Mouse (Mus musculus): Measurements from ENCODE around the gene Cox14. TPM values are rescaled to one million over a fixed set of nuclear protein-coding genes. Genes with fewer than 3 reads are reported as not detected.
"Not testable (repeated sequence)": the region's sequence is repeated elsewhere in the genome, so short reads cannot be mapped to it uniquely, and the experiment has no call there.

Gene Cox14
- polyA plus RNA-seq, 1 experiment: 80.8 TPM

DNA sequence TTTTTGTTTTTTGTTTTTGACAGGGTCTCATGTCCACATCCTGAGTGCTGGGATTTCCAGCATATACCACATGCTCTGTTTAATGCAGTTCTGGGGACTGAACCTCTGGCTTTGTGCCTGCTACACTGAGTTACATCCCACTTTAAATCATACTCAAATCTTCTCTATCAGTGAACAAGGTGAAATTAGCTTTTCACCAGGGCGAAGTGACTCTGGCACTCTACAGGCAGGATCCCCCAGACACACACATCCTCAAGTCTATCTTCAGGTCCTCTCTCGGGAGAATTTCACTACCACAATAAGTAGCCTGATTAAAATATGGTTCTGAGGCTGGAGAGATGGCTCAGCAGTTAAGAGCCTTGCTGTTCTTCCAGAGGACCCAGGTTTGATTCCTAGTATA, 1.1 kb downstream of the Cox14 start:
- no peak overlapping the region for H3K4me3 ChIP-seq (replicated peaks; ENCODE audit: control insufficient read depth, low read depth, low read length)
- H3K4me1 ChIP-seq (ENCODE audit: control insufficient read depth, insufficient read depth, low read length): no peaks in the 10 kb centered on the region; the same call in 1 of the 2 replicates
- 51% methylated on average over 2 of the region's 2 CpGs for WGBS
- no peak for TF ChIP-seq POLR2A (IDR thresholded peaks at IDR 0.05; ENCODE audit: borderline replicate concordance, control insufficient read depth, low read depth, low read length)
- TF ChIP-seq CTCF (IDR thresholded peaks at IDR 0.05; ENCODE audit: control insufficient read depth, insufficient read depth, low read length): no peak
- no peak overlapping the region for H3K27ac ChIP-seq (ENCODE audit: control insufficient read depth, insufficient read depth, low read depth, low read length, poor library complexity)

DNA sequence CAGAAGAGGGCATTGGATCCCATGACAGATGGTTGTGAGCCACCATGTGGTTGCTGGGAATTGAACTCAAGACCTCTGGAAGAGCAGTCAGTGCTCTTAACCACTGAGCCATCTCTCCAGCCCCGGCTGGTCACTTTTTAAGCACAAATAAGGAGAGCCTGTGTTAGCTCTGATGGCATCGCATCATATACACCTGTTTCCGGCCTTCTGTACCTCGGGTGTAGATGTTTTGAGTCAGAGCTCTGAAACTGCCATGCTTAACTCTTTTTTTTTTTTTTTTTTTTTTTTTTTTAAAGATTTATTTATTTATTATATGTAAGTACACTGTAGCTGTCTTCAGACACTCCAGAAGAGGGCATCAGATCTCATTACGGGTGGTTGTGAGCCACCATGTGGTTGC, 1.6 kb downstream of the Cox14 start:
- H3K4me1 ChIP-seq (ENCODE audit: control insufficient read depth, insufficient read depth, low read length); H3K4me3 ChIP-seq (replicated peaks; ENCODE audit: control insufficient read depth, low read depth, low read length); H3K27ac ChIP-seq (ENCODE audit: control insufficient read depth, insufficient read depth, low read depth, low read length, poor library complexity): not testable (repeated sequence)
- 72% methylated on average over 5 of the region's 5 CpGs for WGBS

DNA sequence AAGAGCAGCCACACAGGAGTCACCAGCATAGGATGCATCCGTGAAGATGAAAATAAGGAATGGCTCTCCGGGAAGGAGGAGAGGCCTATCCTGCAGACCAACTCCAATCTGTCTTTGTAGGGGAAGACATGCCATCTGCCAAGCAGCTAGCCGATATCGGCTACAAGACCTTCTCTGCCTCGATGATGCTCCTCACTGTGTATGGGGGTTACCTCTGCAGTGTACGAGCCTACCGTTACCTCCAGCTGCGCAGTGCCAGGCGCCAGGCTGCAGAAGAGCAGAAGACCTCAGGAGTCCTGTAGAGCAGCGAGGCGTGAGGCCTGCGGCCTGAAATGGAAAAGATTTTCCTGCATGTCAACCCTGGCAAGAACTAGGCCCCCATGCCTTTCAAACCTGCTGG, 2.1 kb downstream of the Cox14 start:
- Histone ChIP-seq H3K4me1 (ENCODE audit: control insufficient read depth, insufficient read depth, low read length) (no peaks in the 10 kb centered on the region; the same call in 1 of the 2 replicates), H3K27ac (ENCODE audit: control insufficient read depth, insufficient read depth, low read depth, low read length, poor library complexity) (no peak overlapping the region), H3K4me3 (replicated peaks; ENCODE audit: control insufficient read depth, low read depth, low read length) (no peak overlapping the region)
- 94% methylated on average over 12 of the region's 12 CpGs for WGBS
- no peak for TF ChIP-seq CTCF (IDR thresholded peaks at IDR 0.05; ENCODE audit: control insufficient read depth, insufficient read depth, low read length)
- TF ChIP-seq POLR2A (IDR thresholded peaks at IDR 0.05; ENCODE audit: borderline replicate concordance, control insufficient read depth, low read depth, low read length): no peak

DNA sequence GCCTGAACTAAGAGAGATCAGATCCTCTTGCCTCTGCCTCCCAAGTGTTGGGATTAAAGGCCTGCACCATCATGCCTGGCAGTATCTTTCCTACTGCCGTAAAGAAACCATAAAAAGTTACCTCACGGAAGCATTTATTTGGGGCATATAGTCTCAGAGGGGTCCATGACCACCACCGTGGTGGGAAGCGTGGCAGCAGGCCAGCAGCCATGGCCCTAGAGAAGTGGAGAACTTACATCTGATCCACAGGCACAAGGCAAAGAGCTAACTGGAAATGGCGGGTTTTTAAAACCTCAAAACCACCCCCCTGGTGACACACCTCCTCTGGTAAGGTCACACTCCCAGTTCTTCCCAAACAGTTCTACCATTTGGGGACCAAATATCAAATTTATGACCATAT, 2.8 kb downstream of the Cox14 start:
- no peak for TF ChIP-seq POLR2A (IDR thresholded peaks at IDR 0.05; ENCODE audit: borderline replicate concordance, control insufficient read depth, low read depth, low read length)
- no peak for TF ChIP-seq CTCF (IDR thresholded peaks at IDR 0.05; ENCODE audit: control insufficient read depth, insufficient read depth, low read length)
- no peak overlapping the region for H3K4me3 ChIP-seq (replicated peaks; ENCODE audit: control insufficient read depth, low read depth, low read length)
- no peak overlapping the region for H3K27ac ChIP-seq (ENCODE audit: control insufficient read depth, insufficient read depth, low read depth, low read length, poor library complexity)
- H3K4me1 ChIP-seq (ENCODE audit: control insufficient read depth, insufficient read depth, low read length): no peaks in the 10 kb centered on the region; the same call in 1 of the 2 replicates
- WGBS: 91% methylated on average over 5 of the region's 5 CpGs

DNA sequence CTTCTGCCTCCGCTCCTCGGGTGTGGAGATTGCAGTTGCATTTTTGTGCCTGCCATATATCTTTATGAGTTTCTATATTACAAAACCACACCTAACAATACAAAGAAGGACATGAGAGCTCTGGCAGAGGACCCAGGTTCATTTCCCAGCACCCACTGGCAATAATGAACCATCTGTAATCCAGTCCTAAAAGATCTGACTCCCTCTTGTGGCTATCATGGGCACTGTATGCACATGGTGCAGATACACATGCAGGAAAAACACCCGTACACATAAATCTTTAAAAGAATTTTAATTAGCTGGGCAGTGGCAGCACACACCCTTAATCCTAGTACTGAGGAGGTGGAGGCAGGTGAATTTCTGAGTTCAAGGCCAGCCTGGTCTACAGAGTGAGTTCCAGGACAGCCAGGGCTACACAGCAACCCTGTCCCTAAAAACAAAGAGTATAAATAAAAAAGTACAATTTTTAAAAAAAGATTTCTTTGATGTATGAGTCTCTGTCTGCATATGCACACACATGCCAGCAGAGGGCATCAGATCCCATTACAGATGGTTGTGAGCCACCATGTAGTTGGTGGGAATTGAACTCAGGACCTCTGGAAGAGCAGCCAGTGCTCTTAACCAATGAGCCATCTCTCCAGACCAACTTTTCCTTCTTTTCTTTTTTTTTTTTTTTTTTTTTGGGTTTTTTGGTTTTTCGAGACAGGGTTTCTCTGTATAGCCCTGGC, 3.8 kb downstream of the Cox14 start:
- no peak overlapping the region for H3K4me3 ChIP-seq (replicated peaks; ENCODE audit: control insufficient read depth, low read depth, low read length)
- TF ChIP-seq POLR2A (IDR thresholded peaks at IDR 0.05; ENCODE audit: borderline replicate concordance, control insufficient read depth, low read depth, low read length): no peak
- no peak overlapping the region for H3K27ac ChIP-seq (ENCODE audit: control insufficient read depth, insufficient read depth, low read depth, low read length, poor library complexity)
- 98% methylated on average over 4 of the region's 4 CpGs for WGBS
- H3K4me1 ChIP-seq (ENCODE audit: control insufficient read depth, insufficient read depth, low read length): no peaks in the 10 kb centered on the region; the same call in 1 of the 2 replicates

DNA sequence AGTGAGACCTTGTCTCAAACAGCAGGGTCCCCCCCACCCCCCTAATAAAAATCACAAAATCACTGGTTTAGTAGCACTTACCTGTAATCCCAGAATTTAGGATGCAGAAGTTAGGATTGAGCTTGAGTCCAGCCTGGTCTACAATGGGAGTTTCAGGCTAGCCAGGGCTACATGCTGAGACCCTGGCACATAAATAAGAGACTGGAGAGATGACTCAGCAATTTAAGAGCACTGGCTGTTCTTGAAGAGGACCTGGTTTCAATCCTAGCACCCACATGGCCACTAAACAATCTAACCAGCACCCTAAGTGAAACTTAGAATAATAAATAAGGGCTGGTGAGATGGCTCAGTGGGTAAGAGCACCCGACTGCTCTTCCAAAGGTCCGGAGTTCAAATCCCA, 5.7 kb downstream of the Cox14 start:
- TF ChIP-seq CTCF (IDR thresholded peaks at IDR 0.05; ENCODE audit: control insufficient read depth, insufficient read depth, low read length) (no peak), POLR2A (IDR thresholded peaks at IDR 0.05; ENCODE audit: borderline replicate concordance, control insufficient read depth, low read depth, low read length) (no peak)
- 85% methylated on average over 2 of the region's 2 CpGs for WGBS

DNA sequence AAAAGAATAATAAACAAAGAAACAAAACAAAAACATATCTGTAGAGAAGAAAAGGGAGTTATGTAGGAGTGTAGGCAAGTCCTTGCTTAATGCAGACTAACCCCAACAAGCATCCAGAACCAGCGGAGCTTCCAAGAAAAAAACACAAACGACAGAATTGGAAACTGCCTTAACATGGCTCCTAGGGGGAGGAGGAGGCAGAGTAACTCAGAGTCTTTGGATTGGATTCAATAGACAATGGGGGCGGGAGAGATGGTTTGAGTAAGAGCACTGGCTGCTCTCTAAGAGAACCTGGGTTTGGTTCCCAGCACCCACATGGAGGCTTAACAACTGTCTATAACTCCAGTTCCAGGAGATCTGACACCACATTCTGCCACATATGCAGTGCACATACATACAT, 6.3 kb downstream of the Cox14 start:
- Histone ChIP-seq H3K27ac (ENCODE audit: control insufficient read depth, insufficient read depth, low read depth, low read length, poor library complexity) (no peak overlapping the region), H3K4me3 (replicated peaks; ENCODE audit: control insufficient read depth, low read depth, low read length) (no peak overlapping the region), H3K4me1 (ENCODE audit: control insufficient read depth, insufficient read depth, low read length) (no peaks in the 10 kb centered on the region)
- TF ChIP-seq CTCF (IDR thresholded peaks at IDR 0.05; ENCODE audit: control insufficient read depth, insufficient read depth, low read length) (no peak), POLR2A (IDR thresholded peaks at IDR 0.05; ENCODE audit: borderline replicate concordance, control insufficient read depth, low read depth, low read length) (no peak)
- WGBS: 86% methylated on average over 3 of the region's 3 CpGs

More for the DNA sequence above, 5.7 kb downstream of the Cox14 start:
- Histone ChIP-seq H3K4me1 (ENCODE audit: control insufficient read depth, insufficient read depth, low read length) (no peaks in the 10 kb centered on the region; the same call in 1 of the 2 replicates), H3K27ac (ENCODE audit: control insufficient read depth, insufficient read depth, low read depth, low read length, poor library complexity) (no peak overlapping the region), H3K4me3 (replicated peaks; ENCODE audit: control insufficient read depth, low read depth, low read length) (no peak overlapping the region)

DNA sequence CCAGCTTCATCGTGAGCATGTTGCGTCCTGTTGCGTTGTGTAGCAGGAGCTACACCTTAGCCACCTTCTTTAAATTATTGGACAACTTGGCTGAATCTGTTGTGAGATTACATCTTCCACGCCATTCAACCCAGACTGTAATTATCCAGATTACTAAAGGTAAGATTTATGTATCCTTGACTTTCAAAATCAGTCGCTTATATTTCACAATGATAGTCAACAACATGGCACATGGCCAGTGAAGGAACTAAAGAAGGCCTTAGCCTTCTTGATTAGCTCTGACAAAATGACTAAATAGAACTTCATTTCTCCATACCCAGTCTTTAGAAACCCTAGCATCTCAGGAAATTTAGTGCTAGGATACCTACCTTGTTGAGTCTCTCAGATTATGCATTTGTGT, 7.8 kb downstream of the Cox14 start:
- no peak for TF ChIP-seq POLR2A (IDR thresholded peaks at IDR 0.05; ENCODE audit: borderline replicate concordance, control insufficient read depth, low read depth, low read length)
- TF ChIP-seq CTCF (IDR thresholded peaks at IDR 0.05; ENCODE audit: control insufficient read depth, insufficient read depth, low read length): no peak
- Histone ChIP-seq H3K4me1 (ENCODE audit: control insufficient read depth, insufficient read depth, low read length) (no peaks in the 10 kb centered on the region), H3K4me3 (replicated peaks; ENCODE audit: control insufficient read depth, low read depth, low read length) (no peak overlapping the region), H3K27ac (ENCODE audit: control insufficient read depth, insufficient read depth, low read depth, low read length, poor library complexity) (no peak overlapping the region)
- WGBS: 82% methylated on average over 5 of the region's 5 CpGs

DNA sequence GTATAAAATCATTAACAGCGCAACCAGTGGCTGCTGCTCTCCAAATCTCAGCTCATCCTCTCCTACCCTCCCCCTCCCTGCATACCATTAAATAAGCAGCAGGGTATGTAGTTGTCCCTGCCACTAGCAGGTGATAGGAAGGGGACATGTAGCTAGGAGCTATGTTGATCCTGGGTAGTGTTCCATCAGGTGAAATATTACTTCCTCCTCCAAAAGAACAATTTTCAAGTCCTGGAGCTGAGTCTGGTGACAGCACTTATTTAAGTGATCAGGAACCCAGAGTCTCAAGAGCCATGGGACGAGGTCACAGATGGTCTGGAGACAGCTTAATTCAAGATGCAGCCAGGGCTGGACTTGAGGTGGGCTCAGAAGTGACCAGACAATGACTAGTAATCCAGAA, 10.2 kb downstream of the Cox14 start:
- Histone ChIP-seq H3K27ac (ENCODE audit: control insufficient read depth, insufficient read depth, low read depth, low read length, poor library complexity) (no peak overlapping the region), H3K4me3 (replicated peaks; ENCODE audit: control insufficient read depth, low read depth, low read length) (no peak overlapping the region), H3K4me1 (ENCODE audit: control insufficient read depth, insufficient read depth, low read length) (no peaks in the 10 kb centered on the region)
- WGBS: 90% methylated on average over 2 of the region's 2 CpGs
- no peak for TF ChIP-seq CTCF (IDR thresholded peaks at IDR 0.05; ENCODE audit: control insufficient read depth, insufficient read depth, low read length)
- TF ChIP-seq POLR2A (IDR thresholded peaks at IDR 0.05; ENCODE audit: borderline replicate concordance, control insufficient read depth, low read depth, low read length): no peak

All from bone marrow, adult 2 months (tissue).